Mouse (Mus musculus): Measurements from ENCODE around the gene B4galnt1. TPM values are rescaled to one million over a fixed set of nuclear protein-coding genes. Genes with fewer than 3 reads are reported as not detected.
"Not testable (repeated sequence)": the region's sequence is repeated elsewhere in the genome, so short reads cannot be mapped to it uniquely, and the experiment has no call there.

B4galnt1 gene
- polyA plus RNA-seq, 1 experiment from 2014 or later, result 3.5 TPM

GRCm38 (mm10) chr10:127138328-127139141, 26.5 kb upstream of the B4galnt1 start:
- Histone ChIP-seq H3K4me1 (replicated peaks; ENCODE audit: control insufficient read depth, insufficient read depth, low read length) (no peaks in the 10 kb centered on the region), H3K27me3 (ENCODE audit: control insufficient read depth, insufficient read depth, low read depth, low read length) (no peaks in the 10 kb centered on the region), H3K4me2 (ENCODE audit: low read depth, low read length) (no peak overlapping the region), H3K36me3 (ENCODE audit: control insufficient read depth, insufficient read depth, low read length) (no peaks in the 10 kb centered on the region), H3K9me3 (ENCODE audit: control insufficient read depth, low read length) (no peaks in the 10 kb centered on the region), H3K4me3 (ENCODE audit: low read length) (no peak overlapping the region), H3K9ac (ENCODE audit: low read length) (no peak overlapping the region), H3K27ac (ENCODE audit: low read length) (no peak overlapping the region)
- 70% methylated on average over 18 of the region's 18 CpGs for WGBS
- no peak for ATAC-seq (ENCODE audit: low read depth)

- 64% methylated on average over 11 of the region's 11 CpGs for WGBS
- no peak overlapping the region for H3K4me3 ChIP-seq (ENCODE audit: low read length)
Measured at GRCm38 (mm10) chr10:127140971-127141370, 24.1 kb upstream of the B4galnt1 start.

GRCm38 (mm10) chr10:127141500-127141899, 23.5 kb upstream of the B4galnt1 start:
- Histone ChIP-seq H3K4me2 (ENCODE audit: low read depth, low read length) (no peak overlapping the region), H3K27me3 (ENCODE audit: control insufficient read depth, insufficient read depth, low read depth, low read length) (no peaks in the 10 kb centered on the region), H3K4me1 (replicated peaks; ENCODE audit: control insufficient read depth, insufficient read depth, low read length) (no peaks in the 10 kb centered on the region), H3K27ac (ENCODE audit: low read length) (no peak overlapping the region), H3K4me3 (ENCODE audit: low read length) (no peak overlapping the region), H3K9me3 (ENCODE audit: control insufficient read depth, low read length) (no peaks in the 10 kb centered on the region), H3K36me3 (ENCODE audit: control insufficient read depth, insufficient read depth, low read length) (no peaks in the 10 kb centered on the region), H3K9ac (ENCODE audit: low read length) (no peak overlapping the region)
- 44% methylated on average over 8 of the region's 8 CpGs for WGBS
- no peak for ATAC-seq (ENCODE audit: low read depth)

More at GRCm38 (mm10) chr10:127140971-127141370, 24.1 kb upstream of the B4galnt1 start:
- H3K27me3 ChIP-seq (ENCODE audit: control insufficient read depth, insufficient read depth, low read depth, low read length), result no peaks in the 10 kb centered on the region
- no peak overlapping the region for H3K9ac ChIP-seq (ENCODE audit: low read length)
- H3K4me1 ChIP-seq (replicated peaks; ENCODE audit: control insufficient read depth, insufficient read depth, low read length), result no peaks in the 10 kb centered on the region
- H3K9me3 ChIP-seq (ENCODE audit: control insufficient read depth, low read length), result no peaks in the 10 kb centered on the region
- ATAC-seq (ENCODE audit: low read depth), result no peak
- no peaks in the 10 kb centered on the region for H3K36me3 ChIP-seq (ENCODE audit: control insufficient read depth, insufficient read depth, low read length)
- no peak overlapping the region for H3K4me2 ChIP-seq (ENCODE audit: low read depth, low read length)
- no peak overlapping the region for H3K27ac ChIP-seq (ENCODE audit: low read length)

- WGBS, result 84% methylated on average over 8 of the region's 8 CpGs
- no peaks in the 10 kb centered on the region for H3K9me3 ChIP-seq (ENCODE audit: control insufficient read depth, low read length)
- H3K9ac ChIP-seq (ENCODE audit: low read length), result no peak overlapping the region
- no peak overlapping the region for H3K4me2 ChIP-seq (ENCODE audit: low read depth, low read length)
- H3K36me3 ChIP-seq (ENCODE audit: control insufficient read depth, insufficient read depth, low read length), result no peaks in the 10 kb centered on the region
- H3K4me3 ChIP-seq (ENCODE audit: low read length), result no peak overlapping the region
- no peaks in the 10 kb centered on the region for H3K27me3 ChIP-seq (ENCODE audit: control insufficient read depth, insufficient read depth, low read depth, low read length)
- H3K4me1 ChIP-seq (replicated peaks; ENCODE audit: control insufficient read depth, insufficient read depth, low read length), result no peaks in the 10 kb centered on the region
- H3K27ac ChIP-seq (ENCODE audit: low read length), result no peak overlapping the region
- no peak for ATAC-seq (ENCODE audit: low read depth)
Measured at GRCm38 (mm10) chr10:127143228-127143627, 21.8 kb upstream of the B4galnt1 start.

GRCm38 (mm10) chr10:127144536-127144935, 20.5 kb upstream of the B4galnt1 start:
- Histone ChIP-seq H3K27ac (ENCODE audit: low read length) (no peak overlapping the region), H3K4me3 (ENCODE audit: low read length) (no peak overlapping the region), H3K4me2 (ENCODE audit: low read depth, low read length) (no peak overlapping the region), H3K36me3 (ENCODE audit: control insufficient read depth, insufficient read depth, low read length) (no peaks in the 10 kb centered on the region), H3K9ac (ENCODE audit: low read length) (no peak overlapping the region), H3K27me3 (ENCODE audit: control insufficient read depth, insufficient read depth, low read depth, low read length) (no peaks in the 10 kb centered on the region), H3K9me3 (ENCODE audit: control insufficient read depth, low read length) (no peaks in the 10 kb centered on the region), H3K4me1 (replicated peaks; ENCODE audit: control insufficient read depth, insufficient read depth, low read length) (no peaks in the 10 kb centered on the region)
- no peak for ATAC-seq (ENCODE audit: low read depth)
- 85% methylated on average over 7 of the region's 7 CpGs for WGBS

GRCm38 (mm10) chr10:127145303-127145702, 19.7 kb upstream of the B4galnt1 start:
- ATAC-seq (ENCODE audit: low read depth), result no peak
- H3K4me1 ChIP-seq (replicated peaks; ENCODE audit: control insufficient read depth, insufficient read depth, low read length), result no peaks in the 10 kb centered on the region
- H3K4me3 ChIP-seq (ENCODE audit: low read length), result no peak overlapping the region
- H3K36me3 ChIP-seq (ENCODE audit: control insufficient read depth, insufficient read depth, low read length), result no peaks in the 10 kb centered on the region
- 72% methylated on average over 5 of the region's 5 CpGs for whole genome bisulfite sequencing
- no peak overlapping the region for H3K27ac ChIP-seq (ENCODE audit: low read length)
- no peak overlapping the region for H3K9ac ChIP-seq (ENCODE audit: low read length)
- no peak overlapping the region for H3K4me2 ChIP-seq (ENCODE audit: low read depth, low read length)
- H3K27me3 ChIP-seq (ENCODE audit: control insufficient read depth, insufficient read depth, low read depth, low read length), result no peaks in the 10 kb centered on the region
- no peaks in the 10 kb centered on the region for H3K9me3 ChIP-seq (ENCODE audit: control insufficient read depth, low read length)

- Histone ChIP-seq H3K27ac (ENCODE audit: low read length) (no peak overlapping the region), H3K9ac (ENCODE audit: low read length) (no peak overlapping the region), H3K27me3 (ENCODE audit: control insufficient read depth, insufficient read depth, low read depth, low read length) (no peaks in the 10 kb centered on the region), H3K9me3 (ENCODE audit: control insufficient read depth, low read length) (no peaks in the 10 kb centered on the region), H3K4me1 (replicated peaks; ENCODE audit: control insufficient read depth, insufficient read depth, low read length) (no peaks in the 10 kb centered on the region), H3K4me2 (ENCODE audit: low read depth, low read length) (no peak overlapping the region), H3K36me3 (ENCODE audit: control insufficient read depth, insufficient read depth, low read length) (no peaks in the 10 kb centered on the region), H3K4me3 (ENCODE audit: low read length) (no peak overlapping the region)
- 74% methylated on average over 6 of the region's 6 CpGs for WGBS
- ATAC-seq (ENCODE audit: low read depth), result no peak
Measured at GRCm38 (mm10) chr10:127147135-127147534, 17.9 kb upstream of the B4galnt1 start.

- no peak overlapping the region for H3K4me3 ChIP-seq (ENCODE audit: low read length)
- ATAC-seq (ENCODE audit: low read depth), result no peak
- no peak overlapping the region for H3K4me2 ChIP-seq (ENCODE audit: low read depth, low read length)
- no peak overlapping the region for H3K27ac ChIP-seq (ENCODE audit: low read length)
- H3K9me3 ChIP-seq (ENCODE audit: control insufficient read depth, low read length), result no peaks in the 10 kb centered on the region; the same call in 1 of the 2 replicates
- H3K36me3 ChIP-seq (ENCODE audit: control insufficient read depth, insufficient read depth, low read length), result no peaks in the 10 kb centered on the region
- no peaks in the 10 kb centered on the region for H3K4me1 ChIP-seq (replicated peaks; ENCODE audit: control insufficient read depth, insufficient read depth, low read length)
- WGBS, result 71% methylated on average over 4 of the region's 4 CpGs
- no peaks in the 10 kb centered on the region for H3K27me3 ChIP-seq (ENCODE audit: control insufficient read depth, insufficient read depth, low read depth, low read length)
- no peak overlapping the region for H3K9ac ChIP-seq (ENCODE audit: low read length)
Measured at GRCm38 (mm10) chr10:127150471-127150872, 14.6 kb upstream of the B4galnt1 start.

GRCm38 (mm10) chr10:127151233-127151632, 13.8 kb upstream of the B4galnt1 start:
- not testable (repeated sequence) for H3K4me3 ChIP-seq (ENCODE audit: low read length); H3K4me1 ChIP-seq (replicated peaks; ENCODE audit: control insufficient read depth, insufficient read depth, low read length); H3K9me3 ChIP-seq (ENCODE audit: control insufficient read depth, low read length); H3K27me3 ChIP-seq (ENCODE audit: control insufficient read depth, insufficient read depth, low read depth, low read length); H3K9ac ChIP-seq (ENCODE audit: low read length); H3K27ac ChIP-seq (ENCODE audit: low read length); H3K4me2 ChIP-seq (ENCODE audit: low read depth, low read length); ATAC-seq (ENCODE audit: low read depth); H3K36me3 ChIP-seq (ENCODE audit: control insufficient read depth, insufficient read depth, low read length)
- 80% methylated on average over 3 of the region's 3 CpGs for WGBS

Measured in lung, embryonic 16.5 days (tissue).